Mouse (Mus musculus) limb, embryonic 10.5 days (tissue): ENCODE data around the gene Kpna7. TPM values are rescaled to one million over a fixed set of nuclear protein-coding genes. Genes with fewer than 3 reads are reported as not detected.
"Not testable (repeated sequence)": the region's sequence is repeated elsewhere in the genome, so short reads cannot be mapped to it uniquely, and the experiment has no call there.

ENCODE experiments used
- DNase-seq: peaks from one replicate; pipeline ENCODE4 v3.0.0-alpha.2; 2017; ENCODE audit warnings: low spot score
- H3K27ac ChIP-seq: fragments of 300-500 bp; sonication (generic); 2 replicates; pipeline ENCODE4 v1.5.1; 2016; ENCODE audit warnings: mild to moderate bottlenecking
- H3K27me3 ChIP-seq: fragments of 300-500 bp; sonication (generic); 2 replicates; pipeline ENCODE4 v1.6.1; 2016; ENCODE audit warnings: low read depth, mild to moderate bottlenecking; ENCODE audit not compliant: poor library complexity, severe bottlenecking
- H3K36me3 ChIP-seq: fragments of 300-500 bp; sonication (generic); 2 replicates; pipeline ENCODE4 v1.6.1; 2016; ENCODE audit warnings: mild to moderate bottlenecking, moderate library complexity
- H3K4me1 ChIP-seq: fragments of 300-500 bp; sonication (generic); 2 replicates; pipeline ENCODE4 v1.6.1; 2016
- H3K4me3 ChIP-seq: fragments of 300-500 bp; sonication (generic); 2 replicates; pipeline ENCODE4 v1.5.1; 2016; ENCODE audit warnings: mild to moderate bottlenecking, moderate library complexity
- H3K9me3 ChIP-seq: fragments of 300-500 bp; sonication (generic); replicated peaks from 2 replicates; pipeline ENCODE4 v1.6.1; 2016; ENCODE audit warnings: mild to moderate bottlenecking
- WGBS: fragments of 180-500 bp; shearing (Covaris S2); methylation state at CpG from one replicate; pipeline ENCODE4 v1.1.7; 2016; 5-methylcytosine and 5-hydroxymethylcytosine counted together
- polyA plus RNA-seq: library from polyadenylated mRNA; unstranded; fragments of >200 nt; fragmentation: Nextera tagmentation; extraction: Ambion mirVana; gene quantifications from 2 replicates; pipeline ENCODE4 v1.2.1, GENCODE M21; 2016

Kpna7 gene
- polyA plus RNA-seq, 1 experiment from 2014 or later = not detected

GRCm38 (mm10) chr5:145057907-145058306, 25.9 kb downstream of the Kpna7 start:
- H3K27me3 ChIP-seq = no peaks in the 10 kb centered on the region
- 87% methylated on average over 8 of the region's 8 CpGs for WGBS
- H3K27ac ChIP-seq = no peak overlapping the region
- no peaks in the 10 kb centered on the region for H3K4me1 ChIP-seq
- no peak for DNase-seq
- no peak overlapping the region for H3K4me3 ChIP-seq
- H3K36me3 ChIP-seq = no peaks in the 10 kb centered on the region
- H3K9me3 ChIP-seq = no peaks in the 10 kb centered on the region

DNA sequence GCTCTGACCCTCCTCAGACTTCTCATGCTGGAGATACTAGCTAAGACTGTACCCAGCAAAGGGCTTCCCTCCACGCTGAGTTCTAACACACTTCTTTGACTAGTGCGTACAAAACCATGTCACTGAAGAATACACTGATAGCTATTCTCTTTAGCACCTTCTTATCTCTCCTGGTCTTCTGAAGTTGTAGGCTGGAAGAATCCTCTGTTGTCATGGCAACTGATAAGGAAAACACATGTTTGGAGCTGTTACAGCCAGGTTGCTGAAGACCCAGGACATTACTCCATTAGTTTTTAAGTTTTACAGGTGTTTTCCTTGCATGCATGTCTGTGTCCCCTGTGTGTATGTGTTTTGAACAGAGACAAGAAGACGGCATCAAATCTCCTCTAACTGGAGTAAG, 29.6 kb downstream of the Kpna7 start:
- H3K4me1 ChIP-seq, H3K4me3 ChIP-seq, H3K27me3 ChIP-seq, H3K36me3 ChIP-seq, H3K9me3 ChIP-seq, H3K27ac ChIP-seq, DNase-seq: not testable (repeated sequence)
- whole genome bisulfite sequencing = 71% methylated on average over 3 of the region's 3 CpGs

DNA sequence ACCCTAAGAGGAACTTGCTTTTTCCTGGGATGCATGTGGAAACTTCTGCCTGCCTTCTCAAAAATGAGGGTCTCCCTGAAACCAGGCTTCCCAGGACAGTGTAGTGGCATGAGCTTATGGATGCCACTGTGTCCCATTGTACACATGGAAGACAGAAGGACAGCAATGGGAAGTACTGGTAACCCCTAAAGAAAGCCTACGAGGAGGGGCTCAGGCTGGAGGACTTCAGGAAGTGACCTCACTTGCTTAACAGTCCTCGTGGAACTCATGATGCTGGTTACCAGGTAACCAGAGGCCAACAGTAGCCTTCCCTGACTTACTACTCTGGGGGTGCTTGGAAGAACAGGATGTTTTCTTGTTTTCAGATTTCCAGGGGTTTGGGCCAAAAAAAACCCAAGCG, 41.1 kb downstream of the Kpna7 start, which contains the start of gene 1700018F24Rik:
1700018F24Rik (plus strand) TSS at position 301 of the 400 bp plus-strand sequence.
- H3K9me3 ChIP-seq, DNase-seq, H3K27me3 ChIP-seq, H3K27ac ChIP-seq, H3K4me3 ChIP-seq, H3K4me1 ChIP-seq, H3K36me3 ChIP-seq: not testable (repeated sequence)
- WGBS = 73% methylated on average over 3 of the region's 3 CpGs

- no peak for DNase-seq
- 47% methylated on average over 4 of the region's 4 CpGs for WGBS
- Histone ChIP-seq H3K4me1 (no peaks in the 10 kb centered on the region), H3K4me3 (no peak overlapping the region), H3K36me3 (no peaks in the 10 kb centered on the region), H3K27ac (no peak overlapping the region), H3K9me3 (no peaks in the 10 kb centered on the region), H3K27me3 (no peaks in the 10 kb centered on the region)
These were observed 42.2 kb downstream of the Kpna7 start for GRCm38 (mm10) chr5:145041628-145042027.

DNA sequence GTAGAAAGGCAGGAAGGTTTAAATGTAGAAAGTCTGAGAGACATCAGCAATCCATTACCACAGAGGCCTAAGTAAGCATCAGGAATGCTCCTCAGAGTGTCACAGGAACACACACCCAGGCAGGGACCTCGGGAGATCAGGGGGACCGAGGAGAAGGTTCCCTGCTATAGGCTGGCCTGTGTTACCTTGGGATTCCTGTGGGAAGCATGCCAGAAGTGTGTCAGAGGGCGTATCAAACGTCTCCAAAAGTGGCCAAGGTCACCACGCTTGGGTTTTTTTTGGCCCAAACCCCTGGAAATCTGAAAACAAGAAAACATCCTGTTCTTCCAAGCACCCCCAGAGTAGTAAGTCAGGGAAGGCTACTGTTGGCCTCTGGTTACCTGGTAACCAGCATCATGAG, 51.4 kb downstream of the Kpna7 start, which contains the start of gene Gm4871:
Gm4871 (minus strand) TSS at position 364 of the 400 bp plus-strand sequence.
- H3K4me3 ChIP-seq, H3K27ac ChIP-seq, H3K36me3 ChIP-seq, DNase-seq, H3K27me3 ChIP-seq, H3K9me3 ChIP-seq, H3K4me1 ChIP-seq: not testable (repeated sequence)
- 74% methylated on average over 5 of the region's 5 CpGs for WGBS

- WGBS = 89% methylated on average over 1 of the region's 1 CpGs
- DNase-seq, H3K36me3 ChIP-seq: not testable (repeated sequence)
These were observed 53.4 kb downstream of the Kpna7 start for GRCm38 (mm10) chr5:145030476-145030875.

DNA sequence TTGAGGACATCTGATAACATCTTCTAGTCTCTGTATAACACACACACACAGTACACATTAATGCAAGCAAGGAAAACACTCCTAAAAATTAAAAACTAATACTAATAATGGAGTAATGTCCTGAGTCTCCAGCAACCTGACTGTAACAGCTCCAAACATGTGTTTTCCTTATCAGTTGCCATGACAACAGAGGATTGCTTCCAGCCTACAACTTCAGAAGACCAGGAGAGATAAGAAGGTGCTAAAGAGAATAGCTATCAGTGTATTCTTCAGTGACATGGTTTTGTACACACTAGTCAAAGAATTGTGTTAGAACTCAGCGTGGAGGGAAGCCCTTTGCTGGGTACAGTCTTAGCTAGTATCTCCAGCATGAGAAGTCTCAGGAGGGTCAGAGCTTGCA, 63.1 kb downstream of the Kpna7 start:
- H3K4me1 ChIP-seq, H3K27ac ChIP-seq, H3K36me3 ChIP-seq, H3K9me3 ChIP-seq, DNase-seq, H3K4me3 ChIP-seq, H3K27me3 ChIP-seq: not testable (repeated sequence)
- WGBS = 77% methylated on average over 1 of the region's 1 CpGs

More at GRCm38 (mm10) chr5:145030476-145030875, 53.4 kb downstream of the Kpna7 start:
- H3K4me1 ChIP-seq, H3K9me3 ChIP-seq, H3K27ac ChIP-seq, H3K4me3 ChIP-seq, H3K27me3 ChIP-seq: not testable (repeated sequence)

DNA sequence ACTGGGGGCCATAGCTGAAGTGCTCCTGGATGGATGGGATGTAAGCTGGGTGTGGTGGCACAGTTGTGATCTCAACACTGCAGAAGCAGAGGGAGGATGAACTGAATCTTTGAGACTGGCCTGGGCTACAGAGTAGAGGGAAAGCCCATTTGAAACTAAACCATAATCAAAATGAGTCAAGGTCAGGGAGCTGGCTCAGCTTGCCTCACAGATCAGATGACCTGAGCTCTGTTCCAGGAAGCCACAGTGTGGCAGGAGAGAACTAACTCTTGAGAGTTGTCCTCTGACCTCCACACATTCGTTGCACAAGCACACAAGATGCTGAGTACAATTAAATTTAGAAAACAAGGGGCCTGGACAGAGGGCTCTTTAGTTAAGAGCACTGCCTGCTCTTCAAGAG, 63.6 kb downstream of the Kpna7 start:
- not testable (repeated sequence) for H3K27me3 ChIP-seq, H3K4me3 ChIP-seq, H3K36me3 ChIP-seq, H3K4me1 ChIP-seq, DNase-seq, H3K27ac ChIP-seq, H3K9me3 ChIP-seq
- WGBS = 49% methylated on average over 1 of the region's 1 CpGs

- not testable (repeated sequence) for DNase-seq, H3K27ac ChIP-seq
- 20% methylated on average over 2 of the region's 2 CpGs for WGBS
These were observed 67.1 kb downstream of the Kpna7 start for GRCm38 (mm10) chr5:145016761-145017160.

DNA sequence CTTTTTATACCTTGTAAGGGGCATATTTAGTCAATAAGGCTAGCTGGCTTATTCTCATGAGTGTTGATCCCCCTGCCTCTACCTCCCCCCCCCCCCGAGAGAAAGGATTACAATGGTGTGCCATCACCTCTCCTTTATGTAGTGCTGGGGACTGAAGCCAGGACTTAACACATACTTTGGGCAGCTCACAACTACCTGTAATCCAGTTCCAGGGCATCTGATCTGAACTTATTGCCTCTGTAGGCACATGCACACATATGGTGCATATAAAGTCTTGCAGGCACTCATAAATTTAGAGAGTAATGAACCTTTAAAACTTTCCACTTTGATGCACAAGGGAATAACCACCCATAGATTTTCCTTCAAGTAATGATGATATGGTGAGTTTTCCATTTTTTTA, 69.6 kb downstream of the Kpna7 start:
- no peak for DNase-seq
- H3K4me3 ChIP-seq = no peak overlapping the region
- H3K27me3 ChIP-seq = no peaks in the 10 kb centered on the region
- 70% methylated on average over 1 of the region's 1 CpGs for WGBS
- H3K36me3 ChIP-seq = no peaks in the 10 kb centered on the region
- peaks cover 18% of the 10 kb centered on the region for H3K4me1 ChIP-seq
- H3K9me3 ChIP-seq = no peaks in the 10 kb centered on the region
- H3K27ac ChIP-seq = no peak overlapping the region

More at GRCm38 (mm10) chr5:145016761-145017160, 67.1 kb downstream of the Kpna7 start:
- H3K27me3 ChIP-seq, H3K36me3 ChIP-seq, H3K9me3 ChIP-seq, H3K4me3 ChIP-seq: not testable (repeated sequence)
- peaks cover 13% of the 10 kb centered on the region; the same call in 1 of the 2 replicates for H3K4me1 ChIP-seq

GRCm38 (mm10) chr5:145008878-145009659, 74.8 kb downstream of the Kpna7 start:
- Histone ChIP-seq H3K36me3 (no peaks in the 10 kb centered on the region), H3K27ac (no peak overlapping the region), H3K4me3 (no peak overlapping the region), H3K9me3 (no peaks in the 10 kb centered on the region), H3K4me1 (peaks cover 8% of the 10 kb centered on the region), H3K27me3 (no peaks in the 10 kb centered on the region)
- WGBS = 91% methylated on average over 15 of the region's 15 CpGs
- DNase-seq = no peak

DNA sequence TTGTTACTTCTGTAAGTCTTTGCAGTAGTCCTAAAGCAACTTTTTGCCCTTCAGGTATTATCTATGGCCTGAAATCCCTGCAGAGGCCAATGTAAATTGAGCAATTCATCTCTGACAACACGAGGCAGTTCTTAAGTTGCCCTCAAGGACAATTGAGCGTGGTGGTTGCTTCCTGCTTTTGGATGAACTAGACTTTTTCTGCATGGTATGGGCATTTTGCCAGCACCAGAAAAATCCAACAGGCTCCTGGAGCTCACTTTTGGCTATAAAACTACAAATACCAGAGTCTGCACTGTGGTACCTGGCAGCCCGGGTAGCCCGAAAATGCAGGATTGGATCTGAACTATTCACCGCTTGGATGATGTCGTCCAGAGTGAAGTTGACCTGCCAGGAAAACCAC, 78.2 kb downstream of the Kpna7 start:
- Histone ChIP-seq H3K27me3 (no peaks in the 10 kb centered on the region), H3K9me3 (no peaks in the 10 kb centered on the region), H3K27ac (no peak overlapping the region), H3K36me3 (no peaks in the 10 kb centered on the region), H3K4me3 (no peak overlapping the region), H3K4me1 (peaks cover 4% of the 10 kb centered on the region)
- WGBS = 87% methylated on average over 6 of the region's 6 CpGs
- DNase-seq = no peak

GRCm38 (mm10) chr5:145004495-145004894, 79.3 kb downstream of the Kpna7 start:
- Histone ChIP-seq H3K27ac (no peak overlapping the region), H3K27me3 (no peaks in the 10 kb centered on the region), H3K4me3 (no peak overlapping the region), H3K36me3 (no peaks in the 10 kb centered on the region), H3K4me1 (no peaks in the 10 kb centered on the region), H3K9me3 (no peaks in the 10 kb centered on the region)
- no peak for DNase-seq
- WGBS = 89% methylated on average over 9 of the region's 9 CpGs

DNA sequence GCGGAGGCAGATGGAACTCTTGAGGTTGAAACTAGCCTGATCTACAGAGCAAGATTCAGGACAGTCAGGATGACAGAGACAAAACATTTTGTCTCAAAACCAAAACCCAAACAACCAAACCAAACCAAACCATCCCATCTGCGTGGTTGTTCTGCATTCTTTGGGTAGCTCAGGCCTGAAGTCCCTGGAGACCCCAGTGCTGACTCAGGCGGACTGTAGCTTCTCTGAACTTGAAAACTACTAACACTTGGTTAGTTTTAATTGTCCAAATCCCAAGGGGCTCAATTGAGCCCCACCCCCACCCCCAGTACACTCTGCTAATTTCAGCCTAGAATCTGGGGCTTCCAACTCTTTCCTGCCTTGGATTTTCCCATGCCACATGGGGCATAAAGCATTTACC, 80.5 kb downstream of the Kpna7 start:
- no peaks in the 10 kb centered on the region for H3K27me3 ChIP-seq
- no peaks in the 10 kb centered on the region for H3K36me3 ChIP-seq
- no peaks in the 10 kb centered on the region for H3K4me1 ChIP-seq
- H3K27ac ChIP-seq = no peak overlapping the region
- no peak for DNase-seq
- H3K4me3 ChIP-seq = no peak overlapping the region
- 83% methylated on average over 3 of the region's 3 CpGs for WGBS
- H3K9me3 ChIP-seq = no peaks in the 10 kb centered on the region
